Mouse (Mus musculus): ENCODE results near the gene Ppan.

The Ppan gene

GRCm38 (mm10) chr9:20887704-20888385 lies at the start of gene Ppan:
Gene Ppan (plus strand): TSS chr9:20888175.
- peak; percentile 96 for DNase-seq (ENCODE audit: low spot score)

GRCm38 (mm10) chr9:20838931-20839330 lies 49.0 kb upstream of the Ppan start:
- no peak for DNase-seq (ENCODE audit: low spot score)

- DNase-seq (ENCODE audit: low spot score) = no peak
Measured at GRCm38 (mm10) chr9:20842211-20842610, 45.8 kb upstream of the Ppan start.

- DNase-seq (ENCODE audit: low spot score) = peak; percentile 30
Measured at GRCm38 (mm10) chr9:20842670-20843069, 45.3 kb upstream of the Ppan start.

GRCm38 (mm10) chr9:20850179-20850578 lies 37.8 kb upstream of the Ppan start:
- DNase-seq (ENCODE audit: low spot score) = no peak

GRCm38 (mm10) chr9:20857131-20857530 lies 30.8 kb upstream of the Ppan start:
- no peak for DNase-seq (ENCODE audit: low spot score)

- DNase-seq (ENCODE audit: low spot score) = no peak
Measured at GRCm38 (mm10) chr9:20859926-20860325, 28.0 kb upstream of the Ppan start.

- DNase-seq (ENCODE audit: low spot score) = no peak
Measured at GRCm38 (mm10) chr9:20861821-20862220, 26.2 kb upstream of the Ppan start.

- no peak for DNase-seq (ENCODE audit: low spot score)
Measured at GRCm38 (mm10) chr9:20862225-20862624, 25.8 kb upstream of the Ppan start.

- no peak for DNase-seq (ENCODE audit: low spot score)
Measured at GRCm38 (mm10) chr9:20866879-20867278, 21.1 kb upstream of the Ppan start.

GRCm38 (mm10) chr9:20868448-20869001 lies 19.4 kb upstream of the Ppan start, which contains the start of gene A230050P20Rik:
Gene A230050P20Rik (plus strand): TSS chr9:20868642.
- DNase-seq (ENCODE audit: low spot score) = peak; percentile 75

GRCm38 (mm10) chr9:20869246-20869645 lies 18.7 kb upstream of the Ppan start:
- no peak for DNase-seq (ENCODE audit: low spot score)

- DNase-seq (ENCODE audit: low spot score) = no peak
Measured at GRCm38 (mm10) chr9:20870211-20871173, 17.5 kb upstream of the Ppan start.

GRCm38 (mm10) chr9:20872991-20873390 lies 15.0 kb upstream of the Ppan start:
- DNase-seq (ENCODE audit: low spot score) = no peak

- DNase-seq (ENCODE audit: low spot score) = no peak
Measured at GRCm38 (mm10) chr9:20873521-20873920, 14.5 kb upstream of the Ppan start.

- DNase-seq (ENCODE audit: low spot score) = no peak
Measured at GRCm38 (mm10) chr9:20875021-20875790, 12.8 kb upstream of the Ppan start.

- no peak for DNase-seq (ENCODE audit: low spot score)
Measured at GRCm38 (mm10) chr9:20876318-20877117, 11.5 kb upstream of the Ppan start.

GRCm38 (mm10) chr9:20877118-20878040 lies 10.6 kb upstream of the Ppan start:
- DNase-seq (ENCODE audit: low spot score) = no peak

GRCm38 (mm10) chr9:20878041-20878709 lies 9.8 kb upstream of the Ppan start:
- peak; percentile 100 for DNase-seq (ENCODE audit: low spot score)

Data from layer of hippocampus, adult 11-12 months (tissue).